Mouse (Mus musculus) right cerebral cortex, postnatal 4 days (tissue): ENCODE data around the gene Ap1m2.

Source experiments
- DNase-seq: peaks from one replicate; pipeline ENCODE4 v3.0.0-alpha.2; 2022

The Ap1m2 gene

GRCm38 (mm10) chr9:21251116-21251735 is 60.9 kb downstream of the Ap1m2 start:
- no peak for DNase-seq

GRCm38 (mm10) chr9:21250509-21250908 is 61.6 kb downstream of the Ap1m2 start:
- DNase-seq = no peak

DNA sequence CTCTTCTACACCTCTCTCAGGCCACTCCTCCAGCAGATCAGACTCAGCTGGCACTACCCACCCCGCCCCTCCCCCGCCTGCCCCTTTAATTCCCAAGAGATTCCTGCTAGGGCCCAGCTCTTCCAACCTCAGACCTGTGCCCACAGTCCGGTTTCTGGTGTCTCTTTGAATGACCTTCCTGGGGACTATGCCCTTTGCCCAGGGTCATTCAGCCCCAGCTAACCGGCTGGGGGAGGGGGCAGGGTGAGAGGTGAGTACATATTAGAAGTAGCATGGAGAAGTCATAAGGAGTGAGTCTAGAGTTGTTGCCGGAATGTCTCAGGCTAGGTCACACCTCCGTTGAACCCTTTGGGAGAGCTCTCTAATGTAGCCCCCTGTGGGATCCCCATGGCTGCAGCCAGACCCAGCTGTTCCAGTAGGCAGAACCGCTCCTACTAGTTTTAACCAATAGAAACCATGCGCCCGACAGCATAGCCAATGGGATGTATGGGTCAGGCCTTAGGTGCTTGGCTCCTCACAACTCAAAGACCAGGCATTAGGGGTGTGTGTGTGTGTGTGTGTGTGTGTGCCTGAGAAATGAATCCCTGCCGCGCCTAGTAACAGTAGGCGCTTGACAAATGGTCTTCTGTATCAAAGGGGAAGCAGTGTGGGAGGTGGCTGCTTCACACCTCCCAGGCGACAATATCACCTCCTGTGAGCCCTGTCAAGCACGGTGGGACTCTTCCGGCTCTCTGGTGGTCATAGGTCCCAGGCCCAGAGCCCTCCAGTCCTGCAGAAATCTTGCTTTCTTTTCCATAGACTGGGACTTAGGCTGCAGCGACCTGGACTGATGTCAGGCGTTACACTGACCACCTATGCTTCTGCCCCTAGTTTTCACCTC is 62.3 kb downstream of the Ap1m2 start:
- DNase-seq = no peak

GRCm38 (mm10) chr9:21248326-21248725 is 63.8 kb downstream of the Ap1m2 start, which contains the start of gene S1pr5:
Gene S1pr5 (minus strand): TSS chr9:21248443.
- DNase-seq = no peak

DNA sequence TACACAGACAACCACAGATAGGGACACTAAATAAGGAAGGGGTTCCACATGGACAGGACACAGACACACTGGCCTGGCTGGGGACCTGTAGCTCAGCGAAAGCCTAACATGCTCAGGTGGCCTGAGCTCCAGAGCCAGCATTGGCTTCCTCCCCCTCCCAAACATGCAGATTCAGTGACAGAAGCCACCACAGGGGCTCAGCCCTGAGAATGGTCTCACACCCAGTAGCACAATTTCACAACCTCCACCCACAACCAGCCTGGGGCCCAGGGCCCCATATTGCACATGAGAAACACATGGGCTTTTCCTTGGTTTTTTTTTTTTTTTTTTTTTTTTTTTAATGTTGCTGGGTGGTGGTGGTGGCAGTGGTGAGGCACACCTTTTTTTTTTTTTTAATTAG is 65.8 kb downstream of the Ap1m2 start:
- DNase-seq = no peak

DNA sequence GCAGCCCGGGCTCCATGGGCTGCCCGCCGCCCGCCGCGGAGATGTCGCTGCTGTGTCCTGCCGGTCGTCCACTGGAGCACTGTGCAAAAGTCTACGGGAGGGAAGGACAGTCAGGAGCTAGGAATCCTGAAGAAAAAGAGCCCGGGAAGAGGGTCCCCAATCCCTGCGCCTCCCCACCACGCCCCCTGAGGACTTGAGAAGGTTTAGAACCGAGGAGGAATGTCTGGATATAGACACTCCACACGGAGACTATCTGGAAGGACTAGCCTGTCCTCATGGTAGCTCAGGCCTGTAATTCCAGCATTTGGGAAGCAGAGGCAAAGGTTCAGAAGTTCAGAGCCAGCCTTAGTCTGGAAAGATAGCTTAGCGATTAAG is 67.0 kb downstream of the Ap1m2 start:
- DNase-seq = no peak

GRCm38 (mm10) chr9:21244428-21245112 is 67.6 kb downstream of the Ap1m2 start:
- DNase-seq = peak; percentile 45
